Mouse (Mus musculus): ENCODE measurements around the gene Eps8l2.

Eps8l2 gene

DNA sequence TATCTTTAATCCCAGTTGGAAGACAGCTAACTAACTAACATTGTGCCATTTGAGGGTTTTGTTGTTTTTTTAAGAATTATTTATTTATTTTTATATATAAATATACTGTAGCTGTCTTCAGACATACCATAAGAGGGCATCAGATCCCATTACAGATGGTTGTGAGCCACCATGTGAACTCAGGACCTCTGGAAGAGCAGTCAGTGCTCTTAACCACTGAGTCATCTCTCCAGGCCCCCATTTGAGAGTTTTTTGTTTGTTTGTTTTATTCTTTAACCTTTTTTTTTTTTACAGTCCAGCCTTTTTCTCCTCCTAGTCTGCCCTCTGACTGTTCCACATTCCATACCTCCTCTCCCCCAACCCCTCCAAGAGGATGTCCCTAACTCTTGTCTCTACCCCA lies 8.0 kb upstream of the Eps8l2 start:
- DNase-seq = no peak

DNA sequence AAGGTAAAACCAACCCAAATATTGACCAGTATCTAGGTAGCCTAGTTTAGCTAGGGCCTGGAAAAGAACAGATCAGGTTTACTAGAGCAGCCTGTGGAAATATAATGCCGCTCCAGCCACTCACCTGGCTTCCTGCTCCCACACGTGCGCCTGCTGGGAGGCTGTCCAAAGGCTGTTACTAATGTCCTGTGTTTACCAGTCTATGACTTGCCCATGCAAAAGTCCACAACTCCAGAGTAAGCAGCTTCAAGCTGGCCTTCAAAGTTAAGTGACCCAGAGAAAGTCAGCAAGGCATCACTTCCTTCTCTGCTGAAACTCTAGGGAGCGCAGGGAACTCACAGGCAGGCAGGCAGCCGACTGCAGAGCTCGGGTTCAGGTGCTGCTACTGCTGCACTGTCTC lies 6.7 kb upstream of the Eps8l2 start:
- DNase-seq = no peak

DNA sequence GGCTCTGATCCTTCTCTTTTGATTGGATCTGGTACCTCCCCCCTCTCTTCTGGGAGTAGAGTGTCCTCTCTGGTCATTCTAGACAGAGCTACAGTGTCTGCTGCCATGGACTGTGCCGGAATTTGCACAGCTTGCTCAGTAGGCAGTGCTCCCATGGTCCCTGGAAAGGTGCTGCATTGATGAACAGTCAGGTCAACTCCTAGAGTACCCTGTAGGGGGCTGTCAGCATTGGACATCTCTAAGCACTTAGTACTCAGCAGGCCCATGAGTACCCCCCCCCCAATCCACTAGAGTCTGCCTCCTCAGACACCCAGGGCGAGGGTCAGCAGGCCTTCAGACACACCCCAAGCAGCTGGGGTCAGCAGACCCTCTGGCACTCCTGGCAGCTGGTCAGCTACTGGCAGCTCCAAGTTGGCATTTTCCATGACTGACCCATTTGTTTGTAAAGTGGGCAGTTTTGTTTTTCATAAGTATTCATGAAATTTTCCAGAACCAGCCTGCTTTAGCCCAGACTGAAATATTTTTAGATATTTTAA lies 3.6 kb upstream of the Eps8l2 start:
- peak; percentile 61 to 63 for DNase-seq

DNA sequence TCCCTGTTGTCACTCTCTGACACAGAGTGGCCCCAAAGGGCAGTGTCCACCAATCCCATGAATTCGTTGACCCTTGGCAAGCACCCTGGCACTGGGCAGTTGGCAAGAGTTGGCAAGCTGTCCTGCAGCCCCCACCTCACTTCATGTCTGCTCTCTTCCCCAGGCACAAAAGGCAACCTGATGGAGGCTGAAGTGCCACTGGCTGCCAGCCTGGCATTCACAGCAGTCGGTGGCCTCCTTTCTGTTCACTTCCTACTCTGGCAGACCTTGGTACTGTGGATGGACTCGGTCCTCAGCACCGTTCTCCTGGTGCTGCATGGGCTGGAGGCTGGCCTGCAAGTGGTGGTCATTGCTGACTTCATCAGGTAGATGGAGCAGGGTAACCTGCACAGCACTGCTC lies 3.0 kb upstream of the Eps8l2 start:
- DNase-seq = peak; percentile 75 to 77

DNA sequence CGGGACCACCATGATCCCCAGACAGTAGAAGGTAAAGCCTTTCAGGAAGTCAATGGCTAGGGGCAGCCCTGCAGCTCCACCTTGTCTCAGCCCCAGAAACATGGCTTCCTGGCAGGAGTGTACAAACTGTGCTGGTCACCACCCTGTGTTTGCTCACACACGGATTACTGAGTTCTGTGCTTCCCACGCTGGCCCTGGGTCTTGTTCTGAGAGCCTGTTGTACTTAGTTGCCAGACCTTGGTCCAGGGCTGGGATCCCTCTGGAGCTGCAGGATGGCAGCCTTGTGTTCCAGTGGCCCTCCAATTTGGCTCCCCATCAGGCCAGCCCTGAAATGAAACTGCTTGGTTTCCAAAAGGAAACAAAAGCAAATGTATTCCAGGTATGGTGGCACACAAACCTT lies 2.4 kb upstream of the Eps8l2 start:
- DNase-seq = peak in 1 of 2 experiments; percentile 20

DNA sequence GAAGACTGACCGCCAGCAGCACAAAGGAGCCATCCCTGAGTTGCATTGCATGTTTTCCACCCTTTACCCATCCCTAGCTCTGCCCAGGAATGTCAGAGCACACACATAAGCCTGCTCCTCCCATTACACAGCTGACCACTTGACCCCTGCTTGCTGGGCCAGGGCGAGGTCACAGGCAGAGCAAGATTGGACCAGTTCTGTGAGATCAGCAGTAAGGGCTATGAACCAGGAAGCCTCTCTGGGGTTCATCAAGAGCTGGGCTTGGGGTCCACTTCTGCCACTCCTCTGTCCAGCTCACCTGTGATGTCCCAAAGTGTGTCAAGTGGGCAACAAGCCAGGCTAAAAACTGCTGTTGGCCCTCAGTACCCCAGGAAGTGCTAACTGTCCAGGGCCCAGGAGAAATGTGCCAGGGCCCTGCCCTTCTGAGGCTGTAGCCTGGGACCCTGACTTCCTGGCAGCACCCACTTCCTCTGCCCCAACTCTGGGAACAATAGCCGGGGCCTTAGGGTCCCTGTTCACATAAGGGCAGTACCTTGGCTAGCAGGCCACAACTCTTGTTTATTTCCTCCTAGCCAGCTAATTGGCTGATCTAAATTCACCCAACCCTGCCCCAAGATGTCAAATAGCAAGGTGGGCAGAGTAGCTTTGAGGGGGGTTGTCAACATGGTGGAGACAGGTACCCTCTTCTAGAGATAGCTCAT lies 814 bp upstream of the Eps8l2 start:
- no peak for DNase-seq

DNA sequence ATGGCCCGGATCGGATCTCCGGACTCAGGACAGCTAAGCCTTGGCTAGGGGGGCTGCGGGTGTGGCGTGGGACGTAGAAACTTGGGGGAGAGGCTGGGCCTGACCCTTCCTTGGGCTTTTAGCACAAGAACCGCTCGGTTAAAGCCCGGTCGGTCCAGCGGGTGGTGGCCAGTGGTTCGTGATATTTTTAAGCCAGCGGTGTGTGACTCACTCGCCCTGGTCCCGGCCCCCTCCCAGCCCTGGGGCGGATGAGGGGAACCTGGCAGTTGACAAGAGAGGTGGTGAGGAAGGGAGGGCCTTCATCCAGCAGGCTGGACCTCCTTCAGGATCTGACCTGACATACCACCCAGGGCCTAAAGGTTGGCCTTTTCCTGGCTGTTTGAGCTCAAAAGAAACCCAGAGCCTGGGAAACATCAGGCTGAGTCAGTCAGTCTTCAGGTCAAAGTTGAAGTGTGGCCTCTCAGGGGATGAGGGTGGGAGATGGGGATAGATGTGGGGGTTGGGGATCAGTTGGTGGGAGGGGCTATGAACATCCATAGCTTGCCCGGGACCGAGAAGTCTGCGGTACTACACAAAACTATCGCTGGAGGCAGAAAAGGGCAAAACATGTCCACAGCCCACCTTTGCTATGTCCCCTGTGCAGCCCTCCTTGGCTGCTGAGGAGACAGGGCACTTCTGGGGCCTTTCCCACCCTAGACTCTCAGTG lies 688 bp downstream of the Eps8l2 start:
- DNase-seq = no peak

DNA sequence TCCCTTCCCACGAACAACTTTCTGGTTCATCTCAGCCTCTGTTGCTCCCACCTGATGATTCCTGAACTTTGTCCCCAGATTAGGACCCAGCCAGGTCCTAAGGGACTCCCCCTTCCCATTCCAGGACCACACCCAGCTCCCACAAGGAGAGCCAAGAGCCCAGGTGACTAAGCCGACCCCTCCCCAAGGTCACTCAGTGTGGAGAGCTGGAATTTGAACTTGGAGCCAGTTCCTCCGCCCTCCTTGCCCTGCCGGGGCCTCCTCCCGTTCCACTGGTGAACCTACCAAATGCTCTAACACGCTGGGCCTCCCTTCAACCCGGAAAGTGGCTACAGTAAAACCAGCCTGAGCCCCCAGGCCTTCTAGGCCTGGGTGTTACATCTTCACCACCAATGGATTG lies 1.3 kb downstream of the Eps8l2 start:
- no peak for DNase-seq

DNA sequence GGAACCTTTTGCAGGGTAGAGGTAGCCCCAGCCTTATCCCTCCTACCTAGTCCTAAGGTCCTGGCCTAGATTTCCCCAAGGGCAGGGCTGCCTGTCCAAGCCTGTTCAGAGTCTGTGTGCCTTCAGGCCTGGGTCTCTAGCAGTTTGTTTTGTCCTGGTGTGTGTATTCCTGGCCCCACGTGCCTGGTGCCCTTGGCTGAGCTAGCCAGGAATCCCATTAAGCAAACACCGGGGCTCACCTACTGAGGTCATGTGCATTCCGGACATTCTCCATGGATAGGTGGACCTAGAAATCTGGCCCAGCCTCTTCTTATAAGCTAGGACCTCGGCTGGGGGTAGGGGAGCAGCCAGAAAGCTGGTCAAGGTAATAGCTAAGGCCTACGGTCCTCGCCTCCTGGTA lies 1.8 kb downstream of the Eps8l2 start:
- no peak for DNase-seq

DNA sequence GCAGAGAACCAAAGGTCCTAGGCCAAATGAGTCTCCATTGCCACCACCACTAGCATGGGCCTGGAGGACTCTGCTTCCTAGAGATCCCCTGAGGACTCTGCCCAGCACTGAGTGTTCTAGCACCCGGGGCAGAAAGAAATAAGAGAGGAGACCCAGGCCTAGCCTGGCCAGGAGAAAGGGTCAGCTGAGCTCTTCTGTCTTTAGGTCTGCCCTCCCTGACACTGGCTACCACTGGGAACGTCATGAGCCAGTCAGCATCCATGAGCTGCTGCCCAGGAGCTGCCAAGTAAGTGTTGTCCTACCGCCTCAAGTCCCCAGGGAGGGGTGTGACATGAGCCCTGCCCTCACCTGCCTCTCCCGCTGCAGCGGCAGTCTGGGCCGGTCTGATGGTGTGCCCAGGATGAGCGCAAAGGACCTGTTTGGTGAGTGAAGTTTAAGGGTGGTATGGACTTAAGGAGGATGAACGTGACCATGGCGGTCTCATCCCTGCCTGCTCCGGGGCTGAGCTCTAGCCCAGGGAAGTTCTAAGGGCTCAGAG lies 3.1 kb downstream of the Eps8l2 start:
- no peak for DNase-seq

DNA sequence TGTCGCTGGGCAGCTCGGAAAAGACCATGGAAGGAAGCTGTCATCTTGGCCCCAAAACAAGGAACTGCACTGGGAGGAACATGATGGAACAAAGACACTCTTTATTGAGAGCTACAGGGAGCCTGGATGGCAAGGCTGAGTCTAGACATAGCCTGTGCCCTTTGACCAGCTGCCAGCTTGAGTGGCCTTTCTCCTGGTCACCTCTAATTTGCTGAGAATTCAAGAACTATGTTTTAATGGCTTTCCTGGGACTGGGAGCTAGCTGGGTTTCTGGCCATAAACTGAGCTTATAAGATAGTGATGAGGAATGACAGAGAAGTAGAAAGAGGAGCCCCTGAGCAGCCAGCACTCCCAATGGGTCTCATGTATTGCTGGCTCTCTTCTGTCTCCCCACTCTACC lies 4.5 kb downstream of the Eps8l2 start:
- DNase-seq = no peak

DNA sequence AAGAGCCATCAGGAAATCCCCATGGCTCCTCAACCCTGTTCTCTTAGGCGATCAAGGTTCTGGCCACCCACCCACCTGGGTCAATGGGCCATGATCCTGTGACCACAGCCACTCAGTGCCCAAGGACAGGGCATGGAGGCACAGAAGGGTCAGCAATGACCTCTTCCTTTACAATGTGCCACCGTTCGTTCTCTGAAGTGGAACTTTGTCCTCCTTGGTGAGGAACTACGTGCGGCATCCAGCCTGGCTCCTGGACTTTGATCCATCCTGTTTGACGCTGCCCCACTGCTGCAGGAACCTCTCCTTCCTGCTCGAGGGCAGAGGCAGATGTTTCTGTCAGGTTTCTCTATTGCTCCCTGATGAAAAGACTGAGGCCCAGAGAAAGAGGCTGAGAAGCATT lies 5.0 kb downstream of the Eps8l2 start:
- DNase-seq = no peak

DNA sequence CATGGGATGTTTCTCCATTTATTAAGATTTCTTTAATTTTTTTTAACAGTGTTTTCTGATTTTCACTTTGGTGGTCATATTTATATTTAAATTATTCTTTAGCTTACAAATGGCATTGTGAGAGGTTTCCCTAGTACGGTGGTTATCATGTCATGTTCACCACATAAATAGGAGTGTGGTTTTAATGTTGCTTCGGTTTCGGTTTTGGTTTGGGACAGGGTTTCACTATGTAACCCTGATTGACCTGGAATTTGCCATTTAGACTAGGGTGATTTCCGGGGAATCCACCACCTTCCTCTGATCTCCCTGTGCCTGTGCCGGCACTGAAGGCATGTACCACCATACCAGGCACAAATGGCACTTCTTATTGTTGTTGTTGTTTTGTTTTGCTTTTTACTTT lies 6.1 kb downstream of the Eps8l2 start:
- no peak for DNase-seq

DNA sequence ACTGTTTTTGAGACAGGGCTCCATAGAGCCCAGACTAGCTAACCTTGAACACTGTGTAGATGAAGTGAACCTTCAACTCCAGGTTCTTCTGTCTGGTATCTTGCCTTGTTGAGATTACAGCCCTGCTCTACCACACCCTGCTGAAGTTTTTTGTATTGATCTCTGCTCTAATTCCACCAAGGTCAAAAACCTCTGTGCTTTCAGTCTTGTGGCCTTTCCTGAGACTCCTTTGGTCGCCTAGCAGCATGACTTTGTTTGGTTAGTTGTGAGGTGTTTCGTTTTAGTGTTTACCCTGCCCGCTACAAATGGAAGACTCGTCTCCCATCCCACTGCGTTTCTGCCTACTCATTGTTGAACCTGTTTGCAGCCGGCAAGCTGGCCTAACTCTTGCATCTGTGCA lies 12.4 kb downstream of the Eps8l2 start:
- no peak for DNase-seq

DNA sequence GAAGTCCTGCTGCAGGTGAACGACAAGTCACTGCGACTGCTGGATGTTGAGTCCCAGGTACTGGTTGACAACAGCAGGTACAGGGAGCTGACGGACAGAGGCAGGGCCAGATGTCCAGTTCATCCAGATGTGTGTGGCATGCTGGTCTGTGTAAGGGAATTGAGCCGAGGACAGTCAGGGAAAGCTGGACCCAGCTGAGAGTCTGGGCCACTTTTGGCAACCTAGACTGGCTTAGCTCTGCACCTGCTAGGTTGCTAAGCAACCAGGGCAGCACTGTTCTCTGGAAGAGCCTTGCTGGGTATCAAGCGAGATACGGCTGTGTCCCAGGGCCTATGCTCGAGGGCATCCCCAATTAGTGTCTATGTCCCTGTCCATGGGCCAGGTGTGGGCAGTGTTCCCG lies 16.4 kb downstream of the Eps8l2 start:
- peak; percentile 67 to 74 for DNase-seq

DNA sequence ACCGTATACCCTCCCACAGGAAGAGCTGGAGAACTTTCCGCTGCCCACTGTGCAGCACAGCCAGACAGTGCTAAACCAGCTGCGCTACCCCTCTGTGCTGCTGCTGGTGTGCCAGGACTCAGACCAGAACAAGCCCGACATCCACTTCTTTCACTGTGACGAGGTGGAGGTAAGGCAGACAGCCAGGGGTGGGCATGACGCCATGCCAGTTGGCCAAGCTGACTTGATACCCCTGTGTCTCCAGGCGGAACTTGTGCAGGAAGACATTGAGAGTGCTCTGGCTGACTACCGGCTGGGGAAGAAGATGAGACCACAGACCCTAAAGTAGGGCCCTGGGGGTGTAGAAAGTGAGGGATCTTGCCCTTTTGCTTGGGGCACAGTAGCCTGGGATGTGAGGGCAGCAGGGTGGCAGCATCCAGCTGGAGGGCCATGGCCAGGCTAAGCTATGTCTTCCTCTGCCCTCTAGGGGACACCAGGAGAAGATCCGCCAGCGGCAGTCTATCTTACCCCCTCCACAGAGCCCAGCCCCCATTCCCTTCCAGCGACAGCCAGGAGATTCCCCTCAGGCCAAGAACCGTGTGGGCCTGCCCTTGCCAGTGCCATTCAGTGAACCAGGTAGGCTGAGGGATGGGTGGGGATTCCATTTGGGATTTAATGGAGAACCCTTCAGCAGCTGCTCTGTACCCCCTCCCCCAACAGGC lies 17.1 kb downstream of the Eps8l2 start:
- DNase-seq = peak; percentile 89 to 93

DNA sequence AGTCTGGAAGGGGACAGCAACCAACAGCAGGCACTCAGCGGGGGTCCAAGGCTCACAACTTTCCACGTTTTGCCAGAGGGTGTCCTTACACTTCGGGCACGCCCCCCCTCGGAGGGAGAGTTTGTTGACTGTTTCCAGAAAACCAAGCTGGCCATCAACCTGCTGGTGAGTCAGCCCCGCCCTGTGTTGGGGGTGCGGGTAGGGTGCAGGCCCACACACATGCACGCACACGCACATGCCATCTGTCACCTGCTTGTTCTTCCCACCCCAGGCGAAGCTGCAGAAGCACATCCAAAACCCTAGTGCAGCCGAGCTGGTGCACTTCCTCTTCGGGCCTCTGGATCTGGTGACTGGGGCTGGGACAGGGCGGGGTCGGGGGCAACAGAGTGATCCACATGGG lies 18.3 kb downstream of the Eps8l2 start:
- peak; percentile 70 to 76 for DNase-seq

DNA sequence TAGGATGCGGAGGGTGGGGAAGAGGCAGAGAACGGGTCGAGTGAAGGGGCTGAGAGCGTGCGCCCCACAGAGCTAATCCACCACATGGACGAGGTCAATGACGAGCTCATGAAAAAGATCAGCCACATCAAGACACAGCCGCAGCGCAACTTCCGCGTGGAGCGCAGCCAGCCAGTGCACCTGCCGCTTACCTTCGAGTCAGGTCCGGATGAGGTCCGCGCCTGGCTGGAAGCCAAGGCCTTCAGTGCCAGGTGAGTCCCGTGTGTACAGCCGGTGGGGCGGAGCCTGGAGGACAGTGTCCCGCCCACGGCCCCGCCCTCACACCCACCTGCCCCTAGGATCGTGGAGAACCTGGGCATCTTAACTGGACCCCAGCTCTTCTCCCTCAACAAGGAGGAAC lies 22.8 kb downstream of the Eps8l2 start:
- peak; percentile 82 to 86 for DNase-seq

DNA sequence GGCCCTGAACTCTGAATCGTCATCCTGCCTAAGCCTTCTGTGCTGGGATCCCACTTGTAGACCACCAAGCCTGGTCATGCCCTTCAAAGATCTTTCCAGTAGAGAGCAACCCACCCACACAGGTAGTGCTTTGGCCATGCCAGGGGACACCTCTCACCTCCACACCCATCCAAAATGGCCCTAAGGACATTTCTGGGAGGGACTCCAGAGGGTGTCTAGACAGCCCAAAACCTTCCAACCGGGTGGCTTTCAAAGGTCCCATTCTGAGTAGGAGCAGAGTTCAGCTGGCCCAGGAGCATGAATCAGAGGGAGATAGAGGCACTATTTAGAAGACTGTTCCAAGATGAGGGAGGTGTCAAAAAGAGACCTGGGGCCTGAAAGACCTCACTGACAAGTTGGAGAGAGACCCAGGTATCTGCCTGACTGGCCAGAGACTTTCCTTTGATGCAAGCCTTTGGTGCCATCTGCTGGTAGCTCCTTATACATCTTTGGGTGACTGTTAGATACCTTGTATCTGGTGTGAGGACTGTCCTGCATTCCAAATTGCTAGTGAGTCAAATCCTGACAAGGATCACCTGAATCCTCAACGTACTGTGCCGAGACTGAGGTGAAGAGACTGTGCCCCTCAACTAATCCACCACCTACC lies 24.5 kb downstream of the Eps8l2 start:
- peak; percentile 91 to 93 for DNase-seq

DNA sequence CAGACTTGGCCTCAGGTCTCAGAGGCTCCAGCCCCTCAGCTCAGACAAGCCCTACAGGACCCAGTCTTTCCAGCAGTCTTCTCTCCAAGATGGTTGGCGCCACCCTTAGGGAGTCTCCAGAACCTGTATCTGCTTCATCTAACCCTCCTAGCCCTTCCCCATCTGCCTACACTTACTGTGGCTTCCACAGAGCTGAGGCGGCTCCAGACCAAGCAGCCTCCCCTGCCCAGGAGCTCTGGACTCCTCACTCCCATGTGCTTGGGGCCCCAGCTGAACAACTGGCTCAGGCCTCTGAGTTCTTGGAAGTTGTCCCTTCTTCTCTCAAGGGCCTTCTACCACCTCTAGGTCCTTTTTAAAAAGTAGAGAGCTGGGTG lies 25.1 kb downstream of the Eps8l2 start:
- DNase-seq = no peak

DNA sequence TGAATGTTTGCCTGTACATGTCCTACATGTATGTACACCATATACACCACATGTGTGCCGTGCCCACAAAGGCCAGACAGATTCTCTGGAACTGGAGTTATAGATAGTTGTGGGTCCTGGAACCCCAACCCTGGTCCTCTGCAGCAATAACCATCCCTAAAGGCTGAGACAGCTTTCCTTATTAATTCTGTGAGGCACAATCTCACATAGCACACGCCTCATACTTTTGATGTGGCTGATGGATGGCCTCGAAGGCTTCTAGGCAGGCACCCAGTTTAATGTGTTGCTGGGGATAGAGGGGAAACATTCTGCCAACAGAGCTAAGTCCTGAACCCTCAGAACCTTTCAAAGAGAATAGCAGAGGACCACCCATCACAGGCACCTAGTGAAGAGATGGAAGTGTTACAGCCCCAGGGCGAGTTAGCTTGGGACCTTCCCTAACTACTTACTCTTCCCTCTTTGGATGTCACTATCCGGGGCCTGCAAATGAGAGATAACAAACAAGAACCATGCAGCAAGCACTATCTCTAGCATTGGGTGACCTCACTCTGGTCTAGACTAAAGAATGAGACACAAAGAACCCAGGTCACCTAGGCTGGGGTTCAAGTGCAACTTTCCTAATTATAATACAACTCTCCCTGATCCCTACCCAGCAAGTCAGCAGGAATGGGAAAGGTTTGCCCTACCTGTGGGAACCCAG lies 25.8 kb downstream of the Eps8l2 start:
- DNase-seq = no peak

DNA sequence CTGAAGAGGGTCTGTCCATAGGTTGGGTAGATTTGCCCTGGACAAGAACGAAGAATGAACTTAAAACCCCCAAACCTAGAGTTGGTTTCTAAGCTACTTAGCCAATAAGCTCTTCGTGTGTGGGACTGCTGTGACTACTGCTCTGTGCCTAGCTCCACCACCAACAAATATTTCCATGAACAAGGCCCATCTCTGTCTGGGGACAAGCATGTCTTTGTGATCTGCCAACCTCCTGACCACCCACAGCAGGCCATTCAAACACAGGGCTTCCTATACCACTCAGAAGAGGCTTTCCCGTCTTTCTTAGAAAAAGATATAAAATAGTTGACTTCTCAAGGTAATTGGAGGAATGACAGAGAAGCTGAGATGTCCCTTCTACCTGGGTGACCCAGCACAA lies 26.4 kb downstream of the Eps8l2 start:
- DNase-seq = no peak

Data from cerebellum, postnatal 10 days (tissue).